Comparison of ENCODE assay signal across 10 mouse cellular contexts in the genomic region with DNA sequence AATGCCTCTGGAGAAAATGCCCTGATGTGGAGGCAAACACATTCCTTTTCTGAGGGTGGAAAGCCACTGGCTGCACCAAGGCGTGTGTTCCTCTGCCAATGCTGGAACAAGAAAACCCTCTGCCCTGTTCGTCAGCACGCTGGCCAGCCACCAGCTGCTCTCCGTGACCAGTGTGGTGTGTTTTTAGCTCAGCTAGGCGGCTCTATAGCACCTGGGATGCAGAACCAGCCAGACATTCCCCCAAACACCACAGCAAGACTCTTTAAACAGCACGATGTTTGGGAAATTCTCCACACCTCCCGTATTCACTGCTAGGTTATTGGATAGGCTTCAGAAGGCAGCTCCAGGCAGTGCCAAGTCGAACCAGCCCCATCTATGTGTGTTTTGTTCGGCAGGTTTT. TPM values are rescaled to one million over a fixed set of nuclear protein-coding genes. Genes with fewer than 3 reads are reported as not detected.
A peak's percentile ranks its signal among the peaks of the same experiment; 100 is the strongest.
DNase-seq lines count a peak whose midpoint lies in the region; ATAC-seq and TF ChIP-seq lines count a peak whose summit lies in the region.
"Had no signal": no experiment of that assay in that cellular context is flagged by ENCODE, and none has a peak within 500 bp of the region (broad histone marks: within the 10 kb centered on the region; RNA-seq: fewer than 3 reads in every experiment).

No protein-coding gene starts in this region.

- peaks cover 6% of the 10 kb centered on the region; the same call in 1 of the 2 replicates for H3K4me1 ChIP-seq in kidney, postnatal 0 days (replicated peaks; ENCODE audit: insufficient read depth, low read length)

- H3K9ac ChIP-seq in kidney, postnatal 0 days (ENCODE audit: low read depth, low read length) = no peak overlapping the region

- WGBS in kidney, postnatal 0 days = 52% methylated on average over 9 of the region's 9 CpGs

- H3K36me3 ChIP-seq in kidney, postnatal 0 days (ENCODE audit: insufficient read depth, low read length) = no peaks in the 10 kb centered on the region

- H3K9me3 ChIP-seq in kidney, postnatal 0 days (replicated peaks; ENCODE audit: low read length) = no peaks in the 10 kb centered on the region

- no peaks in the 10 kb centered on the region for H3K27me3 ChIP-seq in kidney, postnatal 0 days (ENCODE audit: insufficient read depth, low read length)

- H3K4me2 ChIP-seq in kidney, postnatal 0 days (ENCODE audit: low read length) = 0 out of 2 replicates have a peak overlapping the region, but pooled peaks have one; percentile 24

- intact Hi-C loops in heart, postnatal 36 days (cut with DNase I) = no loop called here

- DNase-seq in heart, postnatal 36 days = peak; percentile 10 to 17
- DNase-seq in heart, adult 8-10 months (ENCODE audit: low spot score) = no peak
- peak; percentile 15 for DNase-seq in ovary, postnatal 36 days (ENCODE audit: low spot score)
- no peak for DNase-seq in ovary, postnatal 14 days (ENCODE audit: low spot score)
- DNase-seq in kidney, postnatal 0 days (ENCODE audit: low spot score) = no peak
- no peak for DNase-seq in natural killer cell, adult 2 months (ENCODE audit: low spot score in 2 of 2)
- no peak for DNase-seq in spleen, adult 18-20 months
- DNase-seq: adrenal gland, postnatal 25 days; thymus, postnatal 14 days had no signal

- no peak for ATAC-seq in kidney, postnatal 0 days (replicated peaks; ENCODE audit: low FRiP score, low read depth)
- ATAC-seq: hindbrain, postnatal 0 days had no signal

- H3K4me3 ChIP-seq in kidney, postnatal 0 days (replicated peaks; ENCODE audit: low read depth, low read length) = no peak overlapping the region

- 0 out of 2 replicates have a peak overlapping the region, but pooled peaks have one; percentile 15 for H3K27ac ChIP-seq in kidney, postnatal 0 days
- H3K27ac ChIP-seq: hindbrain, postnatal 0 days had no signal

- TF ChIP-seq CTCF in kidney, postnatal 0 days (IDR thresholded peaks at IDR 0.05; ENCODE audit: low read depth) = peak; percentile 8; the same call in 1 of the 2 replicates

RNA-seq across cellular contexts. Expression of gene Igfbp7, which starts 25.7 kb away (rescaled TPM):
- 100 to 1,000 TPM; 249 to 272 TPM for total RNA-seq in heart, postnatal 36 days (2021)
- 100 to 1,000 TPM; 123 to 169 (median 129) TPM for total RNA-seq in heart, adult 8-10 months (2022)
- polyA plus RNA-seq in kidney, postnatal 0 days (2015; fragmentation: Nextera tagmentation; extraction: Ambion mirVana) = 1,308 and 1,398 TPM in 2 replicates

Comparison
In these comparisons a context has a peak if more than half of its experiments do, and no peak if none do; other contexts are left out.
1. DNase-seq: peak in heart, postnatal 36 days (2 of 2) and ovary, postnatal 36 days (single experiment); none in heart, adult 8-10 months (single experiment), ovary, postnatal 14 days (single experiment), kidney, postnatal 0 days (single experiment), natural killer cell, adult 2 months (0 of 2) and spleen, adult 18-20 months (0 of 2).